Mouse (Mus musculus) cortical plate, adult 2 months (tissue): ENCODE data around the gene Armc12.

ENCODE experiments used
- CTCF ChIP-seq: fragments of 200-500 bp; IDR thresholded peaks from 2 replicates; pipeline ENCODE4 v1.5.1; 2011; ENCODE audit warnings: mild to moderate bottlenecking, control low read depth, low read length; ENCODE audit not compliant: insufficient read depth; ENCODE audit errors: extremely low read depth
- POLR2A ChIP-seq: fragments of 200-500 bp; IDR thresholded peaks from 2 replicates; pipeline ENCODE4 v1.6.1; 2011; ENCODE audit warnings: mild to moderate bottlenecking, low read length, control low read depth; ENCODE audit not compliant: insufficient read depth; ENCODE audit errors: extremely low read depth

GRCm38 (mm10) chr17:28519827-28520226 lies 10.8 kb upstream of the Armc12 start:
- TF ChIP-seq CTCF, result peak; percentile 39
- TF ChIP-seq POLR2A, result no peak
